ENCODE assay signal across 24 mouse cellular contexts in genomic region chrX:52278687-52279359, GRCm38 (mm10).
DNase-seq lines count a peak whose midpoint lies in the region; ATAC-seq lines count a peak whose summit lies in the region.
"Had no signal": no experiment of that assay in that cellular context is flagged by ENCODE, and none has a peak within 500 bp of the region (broad histone marks: within the 10 kb centered on the region; RNA-seq: fewer than 3 reads in every experiment).

No protein-coding gene starts in this region.

- H3K27ac ChIP-seq in forebrain, embryonic 16.5 days (ENCODE audit: low read length), result no peak overlapping the region
- H3K27ac ChIP-seq in forebrain, embryonic 11.5 days (ENCODE audit: low read depth, low read length), result no peak overlapping the region
- H3K27ac ChIP-seq: embryonic facial prominence, embryonic 12.5 days; hindbrain, embryonic 10.5 days; liver, embryonic 13.5 days; midbrain, embryonic 12.5 days; neural tube, embryonic 15.5 days had no signal

- H3K27me3 ChIP-seq in forebrain, embryonic 16.5 days (replicated peaks; ENCODE audit: control insufficient read depth, insufficient read depth, low read length), result no peaks in the 10 kb centered on the region; the same call in 1 of the 2 replicates
- no peaks in the 10 kb centered on the region; the same call in 1 of the 2 replicates for H3K27me3 ChIP-seq in forebrain, embryonic 11.5 days (ENCODE audit: control insufficient read depth, insufficient read depth, low read length)
- H3K27me3 ChIP-seq: embryonic facial prominence, embryonic 12.5 days; heart, embryonic 12.5 days; liver, embryonic 13.5 days; neural tube, embryonic 15.5 days had no signal

- no peaks in the 10 kb centered on the region for H3K36me3 ChIP-seq in forebrain, embryonic 16.5 days (ENCODE audit: control insufficient read depth, insufficient read depth)
- H3K36me3 ChIP-seq in forebrain, embryonic 11.5 days (ENCODE audit: control insufficient read depth, insufficient read depth, low read length), result no peaks in the 10 kb centered on the region
- H3K36me3 ChIP-seq: embryonic facial prominence, embryonic 12.5 days; heart, embryonic 12.5 days; hindbrain, embryonic 10.5 days; liver, embryonic 13.5 days; midbrain, embryonic 12.5 days; neural tube, embryonic 15.5 days had no signal

- WGBS in forebrain, embryonic 16.5 days, result 56% methylated on average over 3 of the region's 3 CpGs
- 69% methylated on average over 3 of the region's 3 CpGs for WGBS in forebrain, embryonic 11.5 days

- no peaks in the 10 kb centered on the region for H3K9me3 ChIP-seq in forebrain, embryonic 16.5 days (ENCODE audit: control insufficient read depth, low read length)
- no peaks in the 10 kb centered on the region for H3K9me3 ChIP-seq in forebrain, embryonic 11.5 days (ENCODE audit: control insufficient read depth, low read length)
- H3K9me3 ChIP-seq: embryonic facial prominence, embryonic 12.5 days; heart, embryonic 12.5 days; hindbrain, embryonic 10.5 days; liver, embryonic 13.5 days; midbrain, embryonic 12.5 days; neural tube, embryonic 15.5 days had no signal

- DNase-seq in forebrain, embryonic 11.5 days (ENCODE audit: low spot score), result no peak
- peak; percentile 5 for DNase-seq in left cerebral cortex, postnatal 4 days
- no peak for DNase-seq in left cerebral cortex, postnatal 10 days (ENCODE audit: extremely low spot score in 1 of 2, low spot score in 2 of 2)
- peak; percentile 10 for DNase-seq in brain, adult 2 months (ENCODE audit: low read depth, low spot score)
- peak; percentile 17 to 19 for DNase-seq in layer of hippocampus, postnatal 36 days
- DNase-seq in kidney, postnatal 25 days, result no peak
- DNase-seq in c-Kit-positive CD71-positive TER-119-positive erythroid progenitor cells, embryonic 14.5 days (ENCODE audit: low spot score), result no peak
- DNase-seq: cerebellum, adult 9-11 months; gastrocnemius, postnatal 10 days; heart, adult 18-20 months; heart, postnatal 10 days; kidney, adult 11 months; liver, embryonic 13.5 days; lung, adult 2 months; lung, postnatal 14 days; right cerebral cortex, adult 18-20 months; right cerebral cortex, postnatal 4 days; thymus, postnatal 14 days had no signal

- no peak overlapping the region for H3K9ac ChIP-seq in forebrain, embryonic 16.5 days (replicated peaks; ENCODE audit: low read depth, low read length)
- no peak overlapping the region for H3K9ac ChIP-seq in forebrain, embryonic 11.5 days (ENCODE audit: low read length)
- H3K9ac ChIP-seq: embryonic facial prominence, embryonic 12.5 days; heart, embryonic 12.5 days; liver, embryonic 13.5 days; midbrain, embryonic 12.5 days; neural tube, embryonic 15.5 days had no signal

- H3K4me2 ChIP-seq in forebrain, embryonic 16.5 days (ENCODE audit: low read length), result no peak overlapping the region
- no peak overlapping the region for H3K4me2 ChIP-seq in forebrain, embryonic 11.5 days (ENCODE audit: low read depth, low read length, severe bottlenecking)
- H3K4me2 ChIP-seq: embryonic facial prominence, embryonic 12.5 days; heart, embryonic 12.5 days; liver, embryonic 13.5 days; midbrain, embryonic 12.5 days; neural tube, embryonic 15.5 days had no signal

- no peak overlapping the region for H3K4me3 ChIP-seq in forebrain, embryonic 16.5 days (replicated peaks; ENCODE audit: low read length)
- H3K4me3 ChIP-seq in forebrain, embryonic 11.5 days (ENCODE audit: low read depth, low read length), result no peak overlapping the region
- H3K4me3 ChIP-seq: embryonic facial prominence, embryonic 12.5 days; heart, embryonic 12.5 days; hindbrain, embryonic 10.5 days; liver, embryonic 13.5 days; midbrain, embryonic 12.5 days; neural tube, embryonic 15.5 days had no signal

- intact Hi-C loops in left cerebral cortex, postnatal 4 days (cut with DNase I), result no loop called here
- intact Hi-C loops in left cerebral cortex, postnatal 10 days (cut with DNase I), result no loop called here

- H3K4me1 ChIP-seq in forebrain, embryonic 16.5 days (replicated peaks; ENCODE audit: control insufficient read depth, insufficient read depth, low read length), result no peaks in the 10 kb centered on the region
- no peaks in the 10 kb centered on the region for H3K4me1 ChIP-seq in forebrain, embryonic 11.5 days (replicated peaks; ENCODE audit: control insufficient read depth, insufficient read depth, low read length)
- H3K4me1 ChIP-seq: embryonic facial prominence, embryonic 12.5 days; hindbrain, embryonic 10.5 days; liver, embryonic 13.5 days; midbrain, embryonic 12.5 days; neural tube, embryonic 15.5 days had no signal

- ATAC-seq in forebrain, embryonic 16.5 days, result peak; percentile 45
- no peak for ATAC-seq in forebrain, embryonic 11.5 days (replicated peaks; ENCODE audit: low FRiP score)

Comparison
In these comparisons a context has a peak if more than half of its experiments do, and no peak if none do; other contexts are left out.
1. DNase-seq: peak in left cerebral cortex, postnatal 4 days (single experiment), brain, adult 2 months (single experiment) and layer of hippocampus, postnatal 36 days (2 of 2); none in forebrain, embryonic 11.5 days (single experiment), left cerebral cortex, postnatal 10 days (0 of 2), kidney, postnatal 25 days (0 of 2) and c-Kit-positive CD71-positive TER-119-positive erythroid progenitor cells, embryonic 14.5 days (single experiment).